Mouse (Mus musculus) c-Kit-positive CD71-positive TER-119-negative erythroid progenitor cells, embryonic 14.5 days (primary cell): Measurements from ENCODE around the gene Rasl10a.

Experiments
- DNase-seq: peaks from one replicate; pipeline ENCODE4 v3.0.0-alpha.2; 2013; ENCODE audit warnings: low read depth

Gene Rasl10a

DNA sequence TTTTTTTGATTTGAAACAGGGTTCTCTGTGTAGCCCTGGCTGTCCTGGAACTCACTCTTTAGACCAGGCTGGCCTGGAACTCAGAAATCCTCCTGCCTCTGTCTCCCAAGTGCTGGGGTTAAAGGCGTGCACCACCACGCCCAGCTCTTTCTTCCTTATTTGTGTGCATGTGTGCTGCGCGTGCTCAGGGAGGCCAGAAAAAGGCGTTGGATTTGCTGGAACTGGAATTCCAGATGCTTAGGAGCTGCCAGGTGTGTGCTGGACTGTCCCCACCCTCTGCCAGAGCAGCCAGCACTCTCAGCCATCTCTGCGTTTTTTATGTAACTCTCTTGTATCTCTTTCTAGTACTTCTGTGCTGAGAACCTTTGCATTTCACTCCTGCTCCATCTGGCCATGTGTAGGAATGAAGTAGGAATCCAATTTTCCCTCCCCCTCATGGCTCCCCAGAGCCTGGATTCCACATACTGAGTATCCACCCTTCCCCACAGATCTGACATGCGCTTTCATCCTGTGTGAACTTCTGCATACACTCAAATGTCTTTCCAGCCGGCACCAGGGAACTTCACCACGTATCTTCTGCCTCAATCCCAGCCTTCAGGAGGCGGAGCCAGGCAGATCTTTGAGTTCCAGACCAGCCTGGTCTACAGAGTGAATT, 5.6 kb upstream of the Rasl10a start:
- DNase-seq: no peak

DNA sequence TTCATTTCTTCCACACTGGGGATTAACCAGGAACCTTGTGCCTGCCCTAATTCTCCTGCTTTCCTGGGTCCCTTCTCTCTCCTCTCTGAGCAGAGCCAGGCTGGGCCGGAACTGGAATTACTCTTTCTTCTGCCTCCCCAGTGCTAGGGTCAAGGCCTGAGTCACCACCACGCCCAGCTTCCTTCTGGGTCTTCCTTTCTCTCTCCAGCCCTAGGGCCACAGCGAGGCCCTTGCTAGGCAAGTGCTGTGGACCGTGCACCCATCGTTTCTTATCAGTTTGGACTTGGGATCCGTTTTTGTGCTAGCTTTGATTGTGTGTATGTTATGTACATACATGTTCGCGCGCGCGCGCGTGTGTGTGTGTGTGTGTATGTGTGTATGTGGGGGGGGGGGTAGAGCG, 3.8 kb upstream of the Rasl10a start:
- DNase-seq: no peak

DNA sequence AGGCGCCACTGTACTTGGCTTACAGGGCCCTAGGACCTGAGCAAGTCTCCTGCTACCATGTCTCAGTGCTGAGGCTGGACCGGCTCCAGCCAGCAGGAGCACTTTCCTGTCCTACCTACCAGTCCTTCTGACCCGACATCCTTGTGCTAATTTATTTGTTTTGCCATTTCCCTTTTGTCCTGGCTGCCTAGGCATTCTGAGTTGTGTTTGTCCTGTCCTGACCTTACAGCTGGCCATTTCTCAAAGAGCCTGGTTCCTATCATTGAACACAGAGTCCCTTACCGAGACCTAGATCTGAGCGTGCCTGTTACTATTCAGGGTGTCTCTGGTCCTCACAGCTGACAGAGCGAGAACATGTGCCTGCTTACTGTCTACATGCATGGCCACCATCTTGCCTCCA, 3.1 kb upstream of the Rasl10a start:
- DNase-seq: no peak

DNA sequence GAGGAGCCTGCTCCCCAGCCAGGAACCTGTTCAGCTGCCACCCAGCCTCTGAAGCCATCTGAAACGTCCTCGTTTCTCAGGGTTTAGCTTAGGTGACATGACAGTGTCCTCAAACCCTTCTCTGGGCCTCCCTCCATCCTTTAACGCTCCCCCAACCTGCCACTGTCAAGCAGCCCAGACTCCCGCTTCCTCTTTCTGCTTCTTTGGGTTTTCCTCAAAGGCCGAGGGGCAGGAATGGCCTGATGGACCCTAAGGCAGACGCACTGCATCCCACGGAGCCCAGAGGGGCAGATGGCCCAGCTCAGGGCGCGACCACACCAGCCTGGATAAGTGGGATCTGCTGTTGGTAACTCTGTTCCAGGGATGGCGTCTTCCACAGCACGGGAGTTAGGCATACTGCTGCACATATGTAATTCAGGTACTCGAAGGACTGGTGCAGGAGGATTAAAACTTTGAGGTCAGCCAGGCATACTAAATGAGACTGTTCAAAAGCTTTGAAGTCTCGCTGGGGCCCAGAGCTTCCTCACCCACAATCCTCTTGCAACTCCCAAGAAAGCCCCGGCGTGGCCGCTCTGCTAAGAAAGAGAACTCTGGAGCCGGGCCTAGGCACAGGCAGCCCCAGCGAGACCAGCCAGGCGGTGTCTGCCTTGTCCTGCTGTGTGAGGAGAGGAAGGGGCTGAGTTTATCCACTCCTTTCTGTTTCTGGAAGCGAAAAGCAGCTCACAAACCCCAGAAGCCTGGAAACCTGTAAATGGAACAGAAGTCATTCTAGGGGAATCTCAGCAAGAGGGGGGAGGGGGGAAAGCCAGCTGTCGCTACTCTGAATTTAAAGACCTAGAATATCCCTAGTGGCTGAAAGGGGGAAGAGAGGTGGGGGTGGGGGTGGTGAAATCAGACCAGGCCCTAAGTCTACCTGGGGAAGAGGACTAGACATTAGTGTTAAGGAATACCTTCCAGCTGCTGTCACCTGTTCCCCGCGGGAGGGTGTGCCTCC, 1.7 kb upstream of the Rasl10a start:
- no peak for DNase-seq

DNA sequence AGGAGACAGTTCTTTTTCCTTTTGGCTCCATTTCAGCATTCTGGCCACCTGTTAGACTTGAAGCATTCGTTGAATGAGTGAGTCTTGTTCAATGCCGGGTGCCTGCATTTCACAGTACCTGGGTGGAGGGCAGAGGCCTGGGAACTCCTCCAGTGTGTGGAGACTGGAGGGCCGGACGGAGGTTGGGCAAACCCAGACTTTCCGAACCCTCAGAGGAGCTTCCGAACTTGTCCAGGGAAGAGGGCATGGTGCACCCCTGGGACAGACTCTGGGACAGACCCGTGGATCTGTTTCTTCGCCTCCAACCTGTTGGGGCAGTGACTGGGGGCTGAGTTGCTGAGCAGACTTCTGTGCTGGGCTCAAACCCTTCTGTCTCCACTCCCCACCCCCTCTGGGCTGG, 864 bp upstream of the Rasl10a start:
- no peak for DNase-seq

DNA sequence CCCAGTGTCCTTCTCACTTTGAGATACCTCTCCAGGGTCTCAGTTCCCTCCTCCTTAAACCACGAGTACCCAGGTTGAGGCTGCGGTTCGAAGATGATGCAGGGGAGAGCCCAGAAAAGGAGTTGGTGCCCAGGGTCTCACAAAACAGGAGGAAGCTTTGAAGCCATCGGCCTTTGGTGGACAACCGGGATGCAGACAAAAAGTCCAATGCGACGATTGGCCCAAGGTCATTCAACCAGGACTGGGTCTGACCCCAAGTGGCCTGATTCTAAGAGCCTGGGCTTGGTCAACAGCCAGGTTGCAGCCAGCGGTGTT, 430 bp upstream of the Rasl10a start:
- DNase-seq: no peak

DNA sequence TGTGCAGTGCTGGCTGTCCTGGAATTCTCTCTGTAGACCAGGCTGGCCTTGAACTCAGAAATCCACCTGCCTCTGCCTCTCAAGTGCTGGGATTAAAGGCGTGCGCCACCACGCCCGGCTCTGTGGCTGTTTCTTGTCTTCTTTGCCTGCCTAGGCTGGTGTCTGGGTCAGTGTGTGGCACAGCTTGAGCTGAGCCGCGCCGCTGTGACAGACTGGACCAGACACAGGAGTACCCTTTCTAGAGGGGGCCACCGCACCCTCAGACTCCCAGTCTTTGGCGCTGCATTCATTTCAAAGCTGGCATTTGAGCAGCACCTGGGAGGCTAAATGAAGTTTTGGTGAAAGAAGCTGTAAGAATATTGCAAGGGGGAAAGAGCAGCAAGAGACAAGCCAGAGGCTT, 855 bp downstream of the Rasl10a start:
- DNase-seq: no peak

DNA sequence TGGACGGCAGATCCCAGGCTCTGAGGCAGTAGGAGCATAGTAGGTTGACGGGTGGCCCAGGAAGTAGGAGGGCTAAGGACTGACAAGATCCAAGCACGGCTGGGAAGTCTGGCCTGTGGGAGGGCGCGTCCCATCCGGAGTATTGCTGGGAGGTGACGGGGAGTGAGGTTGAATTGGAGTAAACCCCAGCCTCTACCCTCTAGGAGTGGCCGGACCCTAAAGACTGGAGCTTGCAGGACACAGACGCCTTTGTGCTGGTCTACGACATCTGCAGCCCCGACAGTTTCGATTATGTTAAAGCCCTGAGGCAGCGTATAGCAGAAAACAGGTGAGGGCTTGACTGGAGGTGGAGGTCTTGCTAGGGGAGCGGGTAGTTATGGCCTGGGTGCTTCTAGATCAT, 1.3 kb downstream of the Rasl10a start:
- no peak for DNase-seq

DNA sequence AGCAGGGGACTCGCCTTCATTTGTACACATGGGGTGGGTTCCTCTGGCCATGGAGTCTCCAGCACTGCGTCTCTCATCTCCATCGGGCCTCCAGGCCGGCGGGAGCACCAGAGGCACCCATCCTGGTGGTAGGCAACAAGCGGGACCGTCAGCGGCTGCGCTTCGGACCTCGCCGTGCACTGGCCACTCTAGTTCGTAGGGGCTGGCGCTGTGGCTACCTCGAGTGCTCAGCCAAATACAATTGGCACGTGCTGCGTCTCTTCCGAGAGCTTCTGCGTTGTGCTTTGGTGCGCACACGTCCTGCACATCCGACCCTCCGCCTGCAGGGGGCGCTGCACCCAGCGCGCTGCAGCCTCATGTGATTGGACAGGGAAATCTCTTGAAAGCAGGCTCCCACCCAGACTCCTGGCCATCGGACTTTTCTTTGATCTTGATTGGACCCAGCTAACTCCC, 1.8 kb downstream of the Rasl10a start:
- peak; percentile 44 for DNase-seq

DNA sequence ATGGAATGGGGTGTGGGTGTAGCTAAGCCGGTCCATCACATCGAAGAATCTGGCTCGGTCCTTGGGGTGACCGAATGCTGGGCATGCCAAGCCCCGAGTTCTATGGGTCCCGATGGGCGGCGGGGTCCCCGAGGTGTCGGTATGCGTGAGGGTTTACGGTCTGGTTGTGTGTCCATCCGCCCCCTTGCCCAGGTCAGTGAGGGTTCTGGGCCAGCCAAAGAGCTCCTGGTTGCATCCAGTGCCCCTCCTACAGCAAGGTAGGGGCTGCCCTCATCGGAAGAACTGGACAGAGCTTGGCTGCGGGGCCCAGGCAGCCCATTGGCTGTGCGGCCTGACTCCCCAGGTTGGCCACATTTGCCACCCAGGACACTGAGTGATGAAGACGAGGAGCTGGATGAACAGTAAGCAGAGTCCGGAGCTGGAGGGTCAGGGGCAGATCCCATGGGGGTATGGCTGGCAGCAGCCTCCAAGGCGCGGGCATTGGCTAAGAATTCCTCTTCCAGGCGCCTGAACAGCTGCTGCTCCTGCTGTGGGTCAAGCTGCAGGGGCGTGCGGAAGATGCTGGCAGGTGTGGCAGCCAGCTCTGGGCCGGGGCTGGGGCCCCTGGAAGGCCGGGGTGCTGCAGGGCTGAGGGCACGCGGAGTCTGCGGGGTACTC, 3.0 kb downstream of the Rasl10a start:
- no peak for DNase-seq

DNA sequence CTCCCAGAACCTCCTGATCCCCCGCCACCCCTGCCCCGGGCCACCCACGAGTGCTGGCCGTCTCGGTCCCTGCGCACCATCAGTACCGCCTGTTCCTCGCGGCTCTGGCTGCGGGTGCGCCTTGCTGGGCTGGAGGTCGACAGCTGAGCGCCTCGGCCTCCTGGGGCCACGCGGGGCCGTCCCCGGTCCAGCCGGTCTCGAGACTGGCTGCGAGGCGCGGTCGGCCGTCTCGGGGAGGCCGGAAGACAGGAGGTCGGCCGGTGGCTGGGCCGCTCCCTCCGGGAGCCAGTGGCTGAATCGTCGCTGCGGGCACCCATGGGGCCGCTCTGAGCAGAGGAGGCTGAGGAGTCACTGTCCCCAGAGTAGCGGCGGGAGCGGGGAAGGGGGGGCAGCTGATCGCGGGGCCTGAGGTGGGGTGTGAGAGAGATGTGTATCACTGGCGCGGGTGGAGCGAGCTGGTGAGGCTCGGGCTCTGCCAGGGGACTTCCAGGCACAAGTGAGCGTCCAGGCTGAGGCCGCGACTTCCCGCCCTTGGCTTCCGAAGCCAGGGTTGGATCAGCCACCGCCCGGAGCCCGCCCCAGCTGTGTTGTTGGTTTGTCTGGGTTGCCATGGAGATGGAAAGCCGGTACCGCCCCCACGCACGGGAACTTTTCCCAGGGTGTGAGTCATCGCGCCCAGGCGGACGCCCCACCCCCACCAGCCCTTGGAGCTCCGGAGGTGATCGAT, 3.6 kb downstream of the Rasl10a start:
- DNase-seq: peak; percentile 81

DNA sequence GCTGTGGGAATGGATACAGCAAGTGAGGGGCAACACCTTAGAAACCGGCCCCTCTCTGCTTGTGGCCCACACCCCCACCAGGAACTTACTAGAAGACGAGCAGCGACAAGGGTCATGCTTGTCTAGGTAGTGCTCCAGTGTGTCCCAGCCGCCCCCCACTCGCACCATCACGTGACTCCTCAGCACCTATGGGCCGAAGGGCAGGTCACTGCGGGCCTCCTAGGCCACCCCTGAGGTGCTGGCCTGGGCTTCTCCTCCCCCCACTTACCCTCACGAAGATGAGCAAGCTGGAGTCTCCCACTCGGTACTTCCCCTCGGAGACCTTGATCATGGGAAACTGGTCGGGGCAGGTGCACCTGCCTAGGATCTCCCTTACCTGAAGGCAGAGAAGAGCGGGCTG, 4.4 kb downstream of the Rasl10a start:
- no peak for DNase-seq

DNA sequence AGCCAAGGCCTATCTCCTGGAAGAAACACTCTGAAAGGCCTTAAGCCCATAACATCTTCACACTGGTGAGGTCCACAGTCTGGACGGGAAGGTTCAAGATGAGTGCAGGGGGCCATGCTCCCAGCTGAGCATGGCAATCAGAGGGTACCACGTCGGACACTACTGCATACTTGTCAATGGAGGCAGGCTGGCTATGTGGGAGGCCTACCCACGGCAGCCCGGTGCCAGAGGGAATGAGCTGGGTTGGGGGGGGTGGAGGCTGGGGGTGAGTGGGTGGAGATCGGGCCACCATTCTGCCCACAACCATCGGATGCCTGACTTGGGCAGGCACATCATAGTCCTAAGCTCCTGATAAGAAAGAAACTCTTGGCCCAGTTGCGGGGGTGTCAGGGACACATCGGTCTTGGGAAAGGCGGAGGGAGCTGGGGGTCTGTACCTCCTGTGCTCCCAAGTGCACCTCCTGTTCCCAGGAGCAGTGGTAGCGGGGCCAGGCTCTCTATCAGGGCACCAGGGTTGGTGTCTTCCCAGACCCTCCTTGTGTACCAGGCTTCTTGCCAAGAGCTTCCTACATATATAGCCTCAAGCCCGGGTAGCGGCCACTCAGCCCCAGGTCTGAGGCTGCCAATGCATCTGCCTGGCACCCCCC, 5.1 kb downstream of the Rasl10a start:
- no peak for DNase-seq

DNA sequence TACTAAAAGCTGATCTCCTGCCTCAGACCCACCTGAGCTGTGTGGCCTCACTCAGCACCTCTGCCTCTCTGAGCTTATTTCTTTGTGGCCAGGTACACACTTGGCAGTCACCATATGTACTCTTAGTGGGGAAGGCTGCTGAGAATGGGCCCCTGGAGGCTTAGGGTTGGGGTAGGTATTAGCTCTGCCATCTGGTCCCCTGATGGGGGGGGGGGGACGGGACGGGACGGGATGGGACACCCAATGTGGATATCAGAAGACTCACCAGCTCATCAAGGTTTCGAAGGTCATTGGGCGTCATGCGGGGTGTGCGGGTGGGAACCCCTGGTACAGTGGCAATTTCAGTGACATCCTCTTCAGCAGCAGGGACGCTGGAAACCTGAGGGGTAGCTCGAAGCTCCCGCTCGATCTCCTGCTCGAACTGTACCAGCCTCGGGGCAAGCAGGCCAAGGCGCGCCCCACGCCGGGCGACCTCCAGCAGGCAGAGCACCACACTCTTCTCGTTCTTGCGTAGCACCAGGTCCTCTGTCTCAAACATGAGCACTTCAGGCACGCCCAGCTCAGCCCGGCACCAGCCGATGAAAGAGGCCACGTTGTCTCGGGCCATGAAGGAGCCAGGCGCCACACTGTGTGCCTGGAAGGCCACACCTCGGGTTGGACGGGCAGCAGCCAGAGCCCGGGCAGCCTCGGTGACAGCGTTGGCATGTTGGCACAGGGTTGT, 5.8 kb downstream of the Rasl10a start:
- DNase-seq: no peak

DNA sequence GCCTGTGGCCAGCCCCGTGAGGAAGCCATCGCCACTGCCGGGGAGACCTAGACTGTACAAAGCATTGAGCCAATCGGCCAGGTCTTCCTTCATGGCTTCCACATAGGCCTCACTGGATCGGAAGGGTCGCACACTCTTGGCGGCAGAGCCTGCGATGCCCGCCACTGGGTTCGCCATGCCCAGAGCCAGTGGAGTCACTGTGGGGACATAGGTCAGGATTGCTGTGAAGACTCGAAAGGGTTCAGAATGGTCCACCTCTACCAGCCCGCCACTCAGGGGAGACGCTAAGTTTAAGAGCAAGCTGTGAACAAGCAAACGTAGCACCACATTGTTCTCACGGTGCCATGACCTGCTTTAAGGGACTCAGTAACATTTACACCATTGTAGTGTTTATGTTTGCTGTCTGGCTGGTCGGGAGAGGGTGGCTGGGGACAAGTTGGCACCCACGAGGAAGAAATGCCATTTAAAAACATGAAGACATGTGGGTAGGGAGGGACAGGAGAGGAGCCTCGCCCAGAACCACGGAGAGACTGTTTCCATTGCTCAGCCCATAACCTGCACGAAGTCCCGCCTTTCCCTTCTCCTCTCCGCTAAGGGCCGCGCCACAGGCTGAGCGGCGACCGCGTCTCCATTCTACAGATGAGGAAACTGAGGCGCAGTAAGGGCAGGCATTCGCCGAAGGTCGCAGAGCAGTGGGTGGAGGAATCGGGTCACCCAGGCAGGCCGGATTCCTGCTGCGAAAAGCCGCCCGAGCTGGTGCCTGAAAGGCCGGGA, 6.5 kb downstream of the Rasl10a start:
- no peak for DNase-seq

DNA sequence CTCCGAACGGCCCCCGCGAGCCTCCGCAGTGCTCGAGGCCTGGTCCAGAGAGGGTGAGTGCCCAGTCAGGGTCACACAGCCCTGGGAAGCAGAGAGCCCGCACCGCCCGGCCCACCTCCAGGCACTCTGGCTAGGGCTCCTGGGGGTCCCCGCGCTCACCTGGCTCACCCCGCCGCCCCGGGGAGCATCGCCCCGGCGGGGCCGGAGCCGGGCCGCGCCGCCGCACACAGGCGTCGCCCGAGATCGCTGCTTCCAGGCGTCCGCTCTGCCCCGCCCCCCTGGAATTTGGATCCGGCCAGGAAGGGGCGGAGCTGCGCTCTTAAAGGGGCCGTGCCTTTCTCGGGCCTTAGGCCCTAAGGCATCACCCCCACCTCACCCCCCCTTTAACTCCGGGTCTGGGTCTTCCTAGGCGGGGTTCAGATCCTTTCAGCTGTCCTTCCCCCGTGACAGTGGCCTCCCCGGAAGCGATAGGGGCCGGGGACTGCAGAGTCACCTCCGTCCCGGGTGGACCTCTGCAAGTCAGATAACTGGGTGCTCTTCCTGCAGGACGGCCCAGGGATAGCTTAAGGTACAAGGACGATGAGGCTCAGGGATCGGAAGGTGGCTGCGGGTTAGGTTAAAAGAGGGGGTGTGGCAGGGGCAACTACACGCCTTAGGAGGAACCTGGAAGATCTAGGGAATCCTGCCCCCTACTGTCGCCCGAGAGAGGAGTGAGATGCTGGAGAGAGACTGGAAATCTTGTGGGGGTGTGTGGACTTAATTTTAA, 7.3 kb downstream of the Rasl10a start, which contains the start of gene Gas2l1:
Gene Gas2l1, minus strand, starts transcription at position 272 of the 766 bp plus-strand sequence.
- DNase-seq: peak; percentile 77

DNA sequence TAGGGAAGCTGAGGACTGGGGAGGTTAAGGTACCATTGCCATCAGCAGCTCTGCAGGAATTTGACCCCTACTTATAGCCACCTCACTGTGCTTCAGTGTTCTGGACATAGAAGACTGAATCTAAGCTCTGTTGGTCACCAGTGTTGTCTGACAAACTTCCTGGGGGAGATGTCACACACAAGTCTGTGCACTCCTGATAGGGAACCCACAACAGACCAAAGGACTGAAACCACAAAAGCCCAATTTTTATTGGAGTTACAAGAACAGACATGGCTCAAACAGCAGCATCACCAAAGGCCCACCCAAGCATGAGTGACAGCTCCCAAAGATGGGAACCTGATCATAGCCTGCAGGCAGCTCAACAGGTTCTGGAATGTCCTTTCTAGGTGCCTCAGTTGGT, 9.1 kb downstream of the Rasl10a start:
- no peak for DNase-seq

DNA sequence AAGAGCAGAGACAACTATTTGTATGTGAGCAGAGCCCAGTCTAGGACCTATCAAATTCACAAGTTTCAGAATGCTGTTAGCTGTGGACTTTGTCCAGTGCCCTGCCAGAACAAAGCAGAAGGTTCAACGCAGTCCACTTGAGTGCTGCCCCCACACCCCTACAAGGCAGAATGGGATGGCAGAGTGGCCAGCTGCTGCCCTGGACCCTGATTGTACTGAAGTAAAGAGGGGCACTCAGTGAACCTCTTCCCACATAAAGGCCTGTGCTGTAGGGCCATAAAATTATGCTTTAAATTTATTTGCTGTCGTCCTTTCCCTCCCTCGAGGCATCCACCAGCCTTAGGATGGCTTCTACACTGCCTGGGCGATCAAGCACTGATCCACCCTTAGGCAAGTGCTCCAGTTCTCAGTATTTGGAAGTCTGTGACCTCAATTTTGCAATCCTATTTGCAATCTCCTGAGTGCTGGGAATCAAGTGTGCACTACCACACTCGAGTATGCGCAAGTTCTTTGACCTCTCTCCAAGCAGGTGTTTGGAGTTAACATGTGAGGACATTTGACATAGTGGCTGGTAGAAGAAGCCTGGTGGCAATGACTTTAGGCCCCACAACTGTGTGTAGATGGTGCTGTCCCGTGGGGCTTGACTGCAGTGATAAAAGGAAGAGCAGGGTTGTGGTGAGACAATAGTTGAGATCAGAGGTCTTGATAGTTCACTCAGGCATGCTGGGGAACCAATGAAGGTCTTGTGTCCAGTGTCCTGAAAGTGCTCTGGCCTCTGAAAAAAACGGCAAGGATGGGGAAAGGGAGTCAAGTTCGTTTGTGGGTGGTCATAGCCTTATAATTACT, 10.4 kb downstream of the Rasl10a start:
- DNase-seq: no peak

DNA sequence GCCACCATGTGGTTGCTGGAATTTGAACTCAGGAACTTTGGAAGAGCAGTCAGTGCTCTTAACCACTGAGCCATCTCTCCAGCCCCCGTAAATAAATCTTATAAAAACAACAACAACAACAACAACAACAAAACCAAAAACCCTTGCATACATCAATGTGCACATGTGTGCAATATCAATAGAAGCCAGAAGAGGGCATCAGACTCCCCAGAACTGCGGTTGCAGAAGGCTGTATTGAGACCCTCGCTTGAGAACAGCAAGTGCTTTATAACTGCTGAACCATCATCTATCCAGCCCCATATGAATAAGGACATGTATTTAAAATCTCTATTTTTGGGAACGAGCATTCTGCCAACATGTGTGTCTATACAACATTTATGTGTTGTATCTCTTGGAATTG, 17.0 kb downstream of the Rasl10a start:
- no peak for DNase-seq
